Mouse (Mus musculus) cerebral cortex, adult 2 months (tissue): ENCODE results near the gene Rbm48.

Experiments
- WGBS: fragments of 180-500 bp; shearing (Covaris S2); methylation state at CpG from one replicate; pipeline ENCODE4 v1.1.7; 2018; 5-methylcytosine and 5-hydroxymethylcytosine counted together

Rbm48 gene

GRCm38 (mm10) chr5:3596399-3596766, at the start of gene Rbm48:
Gene Rbm48, minus strand, starts transcription at chr5:3596585.
- WGBS = under 1% methylated on average over 31 of the region's 31 CpGs

DNA sequence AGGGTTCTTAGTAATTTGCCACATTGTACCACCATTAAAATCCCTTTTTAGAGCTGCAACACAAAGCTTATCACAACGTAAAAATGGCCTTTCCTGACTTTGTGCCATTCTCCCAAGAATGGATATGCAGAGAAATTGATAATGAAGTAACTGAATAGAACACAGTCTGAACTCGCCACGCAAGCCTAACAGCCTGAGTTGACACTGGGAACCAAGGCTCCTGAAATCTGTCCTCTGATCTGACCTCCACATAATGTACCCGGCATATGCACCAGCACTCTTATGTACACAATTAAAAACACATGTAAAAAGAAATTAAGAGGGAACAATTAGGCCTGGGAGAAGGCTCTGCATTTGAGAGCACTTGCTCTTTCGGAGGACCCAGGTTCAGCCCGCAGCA, 48.9 kb upstream of the Rbm48 start:
- 76% methylated on average over 6 of the region's 6 CpGs for WGBS

DNA sequence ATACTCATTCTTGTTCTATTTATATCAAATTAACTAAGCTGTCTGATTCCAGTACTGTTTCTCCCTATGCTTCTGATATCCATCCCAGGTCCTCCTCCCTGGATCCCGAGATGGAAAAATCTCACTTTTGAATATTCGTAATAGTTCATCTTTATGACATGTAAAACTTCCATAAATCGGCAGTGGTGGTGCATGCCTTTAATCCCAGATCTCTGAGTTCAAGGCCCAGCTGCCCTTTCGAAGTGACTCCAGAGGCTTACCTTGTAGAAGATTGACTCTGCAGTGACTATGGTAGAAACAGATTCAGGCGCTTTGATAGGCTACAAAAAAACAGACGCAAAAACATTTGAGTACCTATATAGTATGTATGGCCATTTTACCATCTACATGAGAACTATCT, 48.2 kb upstream of the Rbm48 start:
- WGBS = 82% methylated on average over 6 of the region's 6 CpGs

DNA sequence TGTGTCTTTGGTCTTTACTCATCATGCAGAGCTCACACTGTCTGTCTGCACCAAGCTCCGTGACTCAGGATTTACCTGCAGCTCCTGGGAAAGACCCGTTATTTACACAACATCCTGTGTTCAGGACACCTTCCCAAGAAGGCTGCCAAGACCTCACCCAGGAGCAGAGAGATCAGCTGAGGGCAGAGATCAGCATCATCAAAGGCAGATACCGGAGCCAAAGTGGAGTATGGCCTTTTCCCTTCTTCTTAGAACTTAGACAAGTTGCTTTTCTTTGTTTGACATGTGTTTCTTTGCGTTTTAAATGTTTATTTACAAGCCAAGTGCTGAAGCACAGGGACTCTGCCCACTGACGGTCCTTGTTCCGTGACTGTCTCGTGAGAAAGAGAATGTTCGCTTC, 38.9 kb upstream of the Rbm48 start:
- WGBS = 84% methylated on average over 8 of the region's 8 CpGs

- WGBS = 72% methylated on average over 4 of the region's 4 CpGs
These were observed 37.6 kb upstream of the Rbm48 start for GRCm38 (mm10) chr5:3633951-3634350.

- WGBS = 93% methylated on average over 13 of the region's 13 CpGs
These were observed 36.9 kb upstream of the Rbm48 start for GRCm38 (mm10) chr5:3633315-3633714.

GRCm38 (mm10) chr5:3632285-3632684, 35.9 kb upstream of the Rbm48 start:
- 81% methylated on average over 5 of the region's 5 CpGs for WGBS

GRCm38 (mm10) chr5:3631512-3632271, 35.3 kb upstream of the Rbm48 start:
- 69% methylated on average over 16 of the region's 16 CpGs for WGBS

GRCm38 (mm10) chr5:3630055-3630454, 33.7 kb upstream of the Rbm48 start:
- WGBS = 95% methylated on average over 5 of the region's 5 CpGs

- WGBS = 91% methylated on average over 7 of the region's 7 CpGs
These were observed 24.1 kb upstream of the Rbm48 start for GRCm38 (mm10) chr5:3620486-3620885.

DNA sequence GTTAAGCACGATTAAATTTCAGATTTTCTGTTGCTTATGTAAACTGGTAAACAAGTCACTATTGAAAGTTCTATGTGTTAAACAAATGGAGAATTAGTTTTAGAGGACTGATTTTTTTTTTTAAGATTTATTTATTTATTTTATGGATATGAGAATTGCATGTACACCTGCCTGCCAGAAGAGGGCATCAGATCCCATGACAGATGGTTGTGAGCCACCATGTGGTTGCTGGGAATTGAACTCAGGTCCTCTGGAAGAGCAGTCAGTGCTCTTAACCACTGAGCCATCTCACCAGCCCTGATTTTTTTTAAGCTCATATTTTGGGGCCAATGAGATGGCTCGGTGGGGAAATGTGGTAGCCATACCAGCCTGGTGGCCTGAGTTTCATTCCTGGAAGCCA, 15.4 kb upstream of the Rbm48 start:
- 98% methylated on average over 2 of the region's 2 CpGs for WGBS

DNA sequence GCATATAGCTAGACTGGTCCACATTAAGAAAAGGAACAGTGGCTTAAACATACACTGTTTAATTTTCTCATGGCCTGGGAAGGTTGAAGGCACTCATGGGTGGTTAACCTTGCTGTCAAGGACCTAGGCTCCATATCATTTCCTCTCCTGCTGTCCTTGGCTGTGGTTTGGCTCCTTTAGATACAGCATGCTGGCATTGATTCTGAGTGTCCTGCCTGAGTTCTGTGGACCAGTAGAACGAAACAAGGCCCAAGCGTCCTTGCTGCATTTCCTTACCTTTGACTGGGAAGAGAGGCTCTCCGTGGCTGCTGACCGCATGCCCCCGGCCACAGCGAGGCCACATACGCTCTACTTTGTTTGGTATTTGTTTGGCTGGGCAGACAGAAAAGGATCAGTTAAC, 12.9 kb upstream of the Rbm48 start:
- WGBS = 95% methylated on average over 7 of the region's 7 CpGs

GRCm38 (mm10) chr5:3607114-3607513, 10.7 kb upstream of the Rbm48 start:
- 93% methylated on average over 9 of the region's 9 CpGs for WGBS

GRCm38 (mm10) chr5:3600790-3601189, 4.4 kb upstream of the Rbm48 start:
- 89% methylated on average over 3 of the region's 3 CpGs for WGBS

- 86% methylated on average over 1 of the region's 1 CpGs for WGBS
These were observed 3.9 kb upstream of the Rbm48 start for GRCm38 (mm10) chr5:3600298-3600697.

DNA sequence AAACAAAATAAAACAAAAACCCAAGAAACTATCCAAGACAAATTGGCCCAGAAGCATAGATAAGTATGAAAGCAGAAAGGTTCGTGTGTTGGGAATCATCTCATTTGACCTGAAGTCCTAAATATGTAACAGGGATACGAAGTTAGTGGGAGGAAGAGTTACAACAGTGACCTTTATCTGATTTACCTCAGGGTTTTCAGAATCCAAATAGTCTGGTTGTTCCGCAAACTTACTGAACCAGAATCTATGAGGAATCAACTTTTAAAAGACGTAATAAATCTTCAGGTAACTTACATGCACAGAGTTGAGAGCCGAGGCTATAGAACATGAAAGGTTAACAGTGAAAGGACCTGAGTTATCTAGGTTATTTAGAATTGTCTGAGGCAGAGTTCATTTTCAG, 2.4 kb upstream of the Rbm48 start:
- WGBS = 93% methylated on average over 5 of the region's 5 CpGs

DNA sequence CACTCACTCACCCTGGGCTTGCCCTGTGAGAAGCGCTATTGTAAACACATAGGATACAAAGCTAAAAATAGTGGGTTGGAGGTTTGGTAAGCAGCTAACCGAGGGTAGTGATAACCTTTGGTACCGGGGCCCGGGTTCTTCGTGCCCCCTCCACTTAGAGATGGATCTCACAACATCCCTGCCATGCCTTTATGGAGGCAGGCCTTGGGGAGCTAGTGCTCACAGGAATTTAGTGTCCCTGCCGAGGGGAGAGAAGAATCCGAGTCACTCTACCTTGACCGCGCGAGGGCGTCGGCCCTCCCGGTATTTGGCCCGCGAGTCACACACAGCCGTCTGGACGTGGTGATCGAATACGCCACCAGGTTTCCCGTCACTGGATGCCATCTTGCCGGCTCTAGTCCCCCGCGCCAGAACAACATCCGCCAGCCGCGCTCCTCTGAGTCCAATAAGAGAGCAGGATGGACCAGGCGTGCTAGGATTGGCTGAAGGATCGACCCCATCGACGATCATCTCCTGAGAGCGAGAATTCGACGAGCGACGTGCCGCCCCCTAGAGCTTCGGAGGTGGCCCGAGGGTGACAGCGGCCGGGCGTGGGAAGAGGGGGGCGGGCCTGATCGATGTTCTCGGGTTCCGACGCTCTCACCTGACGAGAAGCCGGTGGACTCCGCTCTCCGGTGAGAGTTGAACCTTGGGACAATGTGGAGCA, 539 bp downstream of the Rbm48 start, which contains the start of gene Pex1:
Gene Pex1, plus strand, starts transcription at position 374 of the 706 bp plus-strand sequence.
- under 1% methylated on average over 50 of the region's 50 CpGs for WGBS

DNA sequence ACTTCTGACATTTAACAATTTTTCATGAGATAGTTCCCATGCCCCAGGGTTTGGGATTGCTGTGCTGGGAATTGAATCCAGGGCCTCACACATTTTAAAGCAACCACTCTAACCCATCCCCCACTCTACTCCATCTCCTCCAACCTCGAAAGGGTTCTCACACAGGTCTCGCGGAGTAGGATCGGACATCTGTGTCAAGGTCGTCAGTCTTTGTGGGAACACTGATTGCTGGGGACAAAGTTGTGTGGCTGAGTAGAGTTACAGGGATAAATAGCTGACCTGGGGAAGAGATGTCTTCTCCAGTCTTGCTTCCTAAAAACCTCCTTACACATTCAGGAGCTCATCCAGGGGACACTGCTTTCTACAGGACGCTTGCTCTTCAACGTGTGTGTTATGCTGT, 17.3 kb downstream of the Rbm48 start:
- 93% methylated on average over 7 of the region's 7 CpGs for WGBS

GRCm38 (mm10) chr5:3577939-3578338, 18.4 kb downstream of the Rbm48 start:
- WGBS = 96% methylated on average over 2 of the region's 2 CpGs

DNA sequence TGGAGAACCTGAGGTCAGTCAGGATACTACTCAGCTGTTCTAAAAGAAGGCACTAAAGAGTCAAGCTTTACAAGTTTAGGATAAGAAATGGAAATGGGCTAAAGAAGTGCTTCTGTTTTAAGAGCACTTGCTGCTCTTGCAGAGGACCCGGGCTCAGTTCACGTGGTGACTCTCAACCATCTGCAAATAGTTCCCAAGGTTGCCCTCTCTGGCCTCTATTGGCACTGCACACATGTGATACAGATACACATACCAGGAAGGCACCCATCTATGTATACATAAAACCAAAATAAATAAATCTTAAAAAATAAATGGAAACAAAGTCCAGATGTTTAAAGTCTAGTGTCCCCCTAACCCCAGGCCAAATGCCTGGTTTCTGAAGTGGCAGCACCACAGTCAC, 21.6 kb downstream of the Rbm48 start:
- 91% methylated on average over 2 of the region's 2 CpGs for WGBS

GRCm38 (mm10) chr5:3571266-3571665, 25.1 kb downstream of the Rbm48 start, which contains the start of gene 1700109H08Rik:
Gene 1700109H08Rik, plus strand, starts transcription at chr5:3571566.
- WGBS = 91% methylated on average over 4 of the region's 4 CpGs

DNA sequence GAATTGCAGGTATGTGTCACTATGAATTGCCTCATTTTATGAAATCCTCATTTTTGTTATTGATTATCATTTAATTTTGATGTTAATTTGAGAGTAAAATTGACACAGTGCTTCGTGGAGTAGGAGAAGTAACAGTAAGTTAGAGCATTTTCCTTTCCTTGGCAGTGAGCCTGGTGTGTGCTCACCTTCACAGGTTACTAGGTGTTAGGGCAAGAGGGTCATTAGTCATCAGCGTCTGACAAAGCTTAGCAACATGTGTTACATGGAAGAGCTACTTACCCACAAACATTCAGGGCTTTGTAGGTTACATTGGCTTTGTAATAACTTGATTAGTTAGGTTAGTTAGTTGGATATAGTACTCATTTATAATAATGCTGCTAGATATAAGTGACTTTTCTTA, 42.2 kb downstream of the Rbm48 start:
- WGBS = 88% methylated on average over 2 of the region's 2 CpGs

DNA sequence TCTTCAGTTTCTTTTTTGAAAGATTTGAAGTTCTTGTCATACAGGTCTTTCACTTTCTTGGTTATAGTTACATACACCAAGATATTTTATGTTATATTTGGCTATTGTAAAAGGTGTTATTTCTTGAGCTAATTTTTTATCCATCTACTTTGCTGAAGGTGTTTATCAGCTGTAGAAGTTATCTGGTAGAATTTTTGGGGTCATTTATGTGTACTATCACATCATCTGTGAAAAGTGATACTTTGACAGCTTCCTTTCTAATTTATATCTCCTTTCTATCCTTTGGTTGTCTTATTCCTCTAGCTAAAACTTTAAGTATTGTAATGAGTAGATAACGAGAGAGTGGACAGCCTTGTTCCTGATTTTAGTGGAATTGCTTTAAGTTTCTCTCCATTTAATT, 44.9 kb downstream of the Rbm48 start:
- WGBS = 96% methylated on average over 1 of the region's 1 CpGs
